Mouse (Mus musculus): ENCODE measurements around the gene Gm10799. TPM values are rescaled to one million over a fixed set of nuclear protein-coding genes. Genes with fewer than 3 reads are reported as not detected.
"Not testable (repeated sequence)": the region's sequence is repeated elsewhere in the genome, so short reads cannot be mapped to it uniquely, and the experiment has no call there.

Gene Gm10799
- polyA plus RNA-seq (2015; fragmentation: Nextera tagmentation; extraction: Ambion mirVana) = not detected in 2 replicates

DNA sequence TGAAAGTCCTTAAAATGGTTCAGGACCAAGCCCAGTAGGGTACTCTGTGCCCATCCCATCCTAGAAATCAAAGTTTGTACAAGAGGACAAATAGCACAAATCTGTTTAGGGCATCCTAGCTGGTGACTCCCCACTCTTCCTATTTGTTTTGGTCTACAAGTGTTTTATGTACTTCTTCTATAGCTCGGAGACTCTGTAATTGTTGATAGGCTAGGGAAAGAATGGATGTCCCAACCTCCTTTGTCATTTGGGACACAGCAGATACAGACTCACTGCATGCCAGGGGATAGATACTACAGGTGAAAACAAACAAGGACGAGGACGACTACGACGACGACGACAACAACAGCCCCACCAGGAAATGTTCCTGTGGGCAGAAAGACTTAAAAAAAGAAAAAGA lies at the start of gene Gm10799:
Gm10799 (minus strand) TSS at position 101 of the 400 bp plus-strand sequence.
- ATAC-seq (ENCODE audit: insufficient number of reproducible peaks, insufficient read depth, low FRiP score, low TSS enrichment, low read depth); H3K27ac ChIP-seq; H3K36me3 ChIP-seq; H3K4me1 ChIP-seq; H3K9me3 ChIP-seq; H3K4me2 ChIP-seq; H3K27me3 ChIP-seq; H3K9ac ChIP-seq; H3K4me3 ChIP-seq: not testable (repeated sequence)
- WGBS = 88% methylated on average over 7 of the region's 7 CpGs

DNA sequence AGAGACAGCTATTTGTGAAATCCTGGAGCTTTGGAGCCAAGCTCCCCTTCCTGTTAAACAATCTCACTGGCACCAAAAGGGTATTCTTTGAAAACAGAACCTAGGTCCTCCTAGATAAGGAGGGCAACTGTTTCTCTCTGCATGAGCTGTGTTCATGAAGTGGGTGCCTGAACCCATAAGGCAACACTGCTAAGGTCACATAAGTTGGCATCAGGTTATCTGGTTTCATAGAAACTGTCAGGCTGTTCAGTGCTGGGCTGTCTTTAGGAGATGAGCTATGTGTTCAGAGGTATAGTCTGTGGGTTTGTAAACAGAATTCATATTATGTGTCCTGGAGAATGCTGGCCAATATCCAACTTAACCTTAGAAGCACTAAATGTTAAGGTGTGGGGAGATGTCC lies 48.8 kb upstream of the Gm10799 start:
- not testable (repeated sequence) for ATAC-seq (ENCODE audit: insufficient number of reproducible peaks, insufficient read depth, low FRiP score, low TSS enrichment, low read depth); H3K4me2 ChIP-seq; H3K36me3 ChIP-seq; H3K4me3 ChIP-seq; H3K9ac ChIP-seq; H3K9me3 ChIP-seq; H3K27ac ChIP-seq; H3K27me3 ChIP-seq; H3K4me1 ChIP-seq

DNA sequence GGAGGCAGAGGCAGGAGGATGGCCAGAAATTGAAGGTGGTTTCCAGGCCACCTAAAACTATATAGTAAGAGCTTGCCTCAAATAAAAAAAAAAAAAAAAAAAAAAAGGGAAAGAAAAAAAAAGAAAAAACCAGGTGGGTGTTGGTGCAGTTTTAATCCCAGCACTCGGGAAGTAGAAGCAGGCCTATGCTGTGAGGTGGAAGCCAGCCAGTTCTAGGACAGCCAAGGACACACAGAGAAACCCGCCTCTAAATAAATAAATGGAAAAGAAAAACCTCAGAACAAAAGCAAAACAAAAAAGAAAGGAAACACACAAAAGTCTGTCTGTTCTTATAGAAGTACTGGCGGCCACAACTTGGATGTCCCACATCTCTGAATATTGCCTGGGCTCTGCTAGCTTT lies 46.5 kb upstream of the Gm10799 start:
- H3K9ac ChIP-seq = no peak overlapping the region
- no peak overlapping the region for H3K4me3 ChIP-seq
- H3K27ac ChIP-seq = no peak overlapping the region
- no peaks in the 10 kb centered on the region for H3K36me3 ChIP-seq
- H3K4me1 ChIP-seq = no peaks in the 10 kb centered on the region
- H3K4me2 ChIP-seq = no peak overlapping the region
- 89% methylated on average over 3 of the region's 3 CpGs for WGBS
- H3K9me3 ChIP-seq = no peaks in the 10 kb centered on the region
- no peak for ATAC-seq (ENCODE audit: insufficient number of reproducible peaks, insufficient read depth, low FRiP score, low TSS enrichment, low read depth)
- no peaks in the 10 kb centered on the region for H3K27me3 ChIP-seq

DNA sequence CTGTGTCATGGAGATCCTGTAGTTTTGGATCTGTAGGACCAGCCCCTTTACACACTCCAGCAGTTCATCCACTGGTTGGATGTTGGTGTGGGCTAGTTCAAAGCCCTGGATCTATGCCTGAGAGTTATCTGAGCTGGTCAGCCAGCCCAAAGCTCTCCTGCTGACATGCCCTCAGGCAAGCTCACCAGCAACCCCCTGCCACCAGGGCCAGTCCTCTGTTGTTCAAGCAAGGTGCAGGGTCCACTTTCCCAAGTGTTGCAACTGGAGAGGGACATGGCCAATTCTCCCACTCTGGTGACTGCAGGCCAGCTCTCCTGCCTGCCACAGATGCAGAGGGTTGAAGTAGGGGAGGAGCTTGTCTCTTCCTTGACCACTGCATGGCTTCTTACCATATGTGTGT lies 45.2 kb upstream of the Gm10799 start:
- H3K27me3 ChIP-seq; H3K27ac ChIP-seq; H3K9me3 ChIP-seq; H3K9ac ChIP-seq; H3K4me3 ChIP-seq; H3K36me3 ChIP-seq; ATAC-seq (ENCODE audit: insufficient number of reproducible peaks, insufficient read depth, low FRiP score, low TSS enrichment, low read depth); H3K4me1 ChIP-seq; H3K4me2 ChIP-seq: not testable (repeated sequence)

DNA sequence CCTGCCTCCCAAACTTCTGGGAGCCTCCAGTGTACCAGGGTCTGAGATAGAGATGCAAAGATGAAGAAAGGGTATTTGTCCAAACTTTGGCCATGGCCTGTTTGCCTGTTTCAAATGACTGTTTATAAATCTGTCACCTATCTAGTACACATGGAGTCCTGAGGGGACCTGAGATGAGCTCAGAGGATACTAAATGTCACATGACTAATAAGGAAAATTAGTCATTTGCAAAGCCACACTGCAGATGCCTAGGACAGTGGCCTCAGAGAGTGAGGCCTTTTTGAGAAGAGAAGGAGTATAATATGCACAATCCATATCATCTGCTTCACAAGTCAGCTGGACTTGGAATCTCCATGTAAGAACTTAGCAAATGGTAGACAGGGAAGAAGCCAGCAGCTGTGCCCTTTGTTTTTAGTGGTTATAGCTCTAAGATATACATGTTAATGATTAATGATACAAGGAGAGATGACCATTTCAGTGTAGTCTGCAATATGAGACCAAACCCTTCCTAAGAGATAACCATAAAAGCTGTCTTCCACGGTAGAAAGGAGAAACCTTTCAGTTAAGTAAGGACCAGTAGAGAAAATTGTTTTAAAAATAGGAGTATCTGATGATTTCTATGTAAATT lies 42.9 kb upstream of the Gm10799 start:
- not testable (repeated sequence) for ATAC-seq (ENCODE audit: insufficient number of reproducible peaks, insufficient read depth, low FRiP score, low TSS enrichment, low read depth); H3K27ac ChIP-seq; H3K4me2 ChIP-seq; H3K9me3 ChIP-seq; H3K4me3 ChIP-seq; H3K27me3 ChIP-seq; H3K4me1 ChIP-seq; H3K9ac ChIP-seq; H3K36me3 ChIP-seq
- no CpG with 5 or more reads among the region's 1 CpGs for WGBS

DNA sequence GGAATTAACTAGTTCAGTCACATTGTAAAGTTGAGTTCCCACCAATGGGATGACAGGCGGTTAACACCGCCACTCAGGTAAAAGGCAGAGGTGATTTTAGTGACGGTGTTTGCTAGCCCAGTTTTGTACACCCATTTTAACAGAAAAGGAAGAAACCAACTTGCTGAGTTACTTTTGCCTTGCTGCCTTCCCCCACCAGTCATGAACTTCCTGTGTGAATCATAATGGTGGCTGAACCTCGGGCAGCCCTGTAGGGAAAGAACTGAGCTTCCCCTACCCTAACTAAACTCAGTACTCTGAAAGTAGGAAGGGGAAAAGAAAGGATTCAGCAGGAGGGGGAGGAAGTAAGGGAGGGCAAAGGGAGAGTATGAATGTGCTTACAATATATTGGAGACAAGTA lies 41.7 kb upstream of the Gm10799 start:
- no peaks in the 10 kb centered on the region for H3K9me3 ChIP-seq
- no peak overlapping the region for H3K27ac ChIP-seq
- no peaks in the 10 kb centered on the region for H3K36me3 ChIP-seq
- WGBS = 76% methylated on average over 4 of the region's 4 CpGs
- H3K4me3 ChIP-seq = no peak overlapping the region
- H3K4me2 ChIP-seq = no peak overlapping the region
- no peak overlapping the region for H3K9ac ChIP-seq
- H3K27me3 ChIP-seq = no peaks in the 10 kb centered on the region
- no peak for ATAC-seq (ENCODE audit: insufficient number of reproducible peaks, insufficient read depth, low FRiP score, low TSS enrichment, low read depth)
- no peaks in the 10 kb centered on the region for H3K4me1 ChIP-seq

DNA sequence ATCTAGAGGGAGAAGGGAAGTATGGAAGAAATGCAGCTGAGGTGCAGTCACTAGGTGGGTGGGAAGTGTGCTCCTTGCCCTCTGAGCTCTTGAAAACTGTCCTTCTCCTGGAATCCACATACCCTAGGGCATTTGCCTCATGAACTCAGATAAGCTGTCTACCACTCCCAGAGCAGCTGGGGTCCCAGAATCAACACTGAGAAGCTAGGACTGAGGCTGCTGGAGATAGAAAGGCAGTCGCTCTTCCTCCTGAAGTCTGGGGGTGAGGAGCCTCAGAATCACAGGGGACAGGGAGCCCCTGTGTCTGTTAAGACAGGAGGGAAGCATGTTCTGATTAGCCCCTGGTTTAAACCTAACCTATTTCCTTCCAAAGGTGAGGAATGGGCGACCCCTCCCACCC lies 41.2 kb upstream of the Gm10799 start:
- H3K36me3 ChIP-seq = no peaks in the 10 kb centered on the region
- no peaks in the 10 kb centered on the region for H3K9me3 ChIP-seq
- 70% methylated on average over 2 of the region's 2 CpGs for WGBS
- no peaks in the 10 kb centered on the region for H3K4me1 ChIP-seq
- ATAC-seq (ENCODE audit: insufficient number of reproducible peaks, insufficient read depth, low FRiP score, low TSS enrichment, low read depth) = no peak
- H3K4me2 ChIP-seq = no peak overlapping the region
- no peak overlapping the region for H3K4me3 ChIP-seq
- H3K9ac ChIP-seq = no peak overlapping the region
- H3K27ac ChIP-seq = no peak overlapping the region
- no peaks in the 10 kb centered on the region for H3K27me3 ChIP-seq

DNA sequence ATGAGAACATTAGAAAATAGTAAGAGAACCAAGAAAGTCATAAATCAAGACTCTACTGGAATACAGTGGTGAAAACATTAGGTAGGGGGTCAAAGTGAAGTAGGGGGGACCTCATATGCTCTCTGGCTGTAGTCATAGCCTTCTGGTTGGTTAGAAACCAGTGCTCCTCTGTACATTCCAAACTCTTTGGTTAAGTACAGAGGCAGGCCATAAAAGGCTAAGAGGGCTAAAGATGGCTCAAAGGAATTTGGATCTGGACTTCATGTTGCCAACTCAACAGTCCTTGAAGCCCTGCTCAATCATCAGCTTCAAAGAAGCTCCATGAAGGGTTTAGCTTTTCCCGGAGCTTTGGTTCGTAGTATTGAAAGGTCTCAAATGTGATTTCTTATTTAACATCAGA lies 40.7 kb upstream of the Gm10799 start:
- H3K27ac ChIP-seq; H3K4me2 ChIP-seq; H3K4me1 ChIP-seq; H3K9me3 ChIP-seq; H3K36me3 ChIP-seq; H3K27me3 ChIP-seq; ATAC-seq (ENCODE audit: insufficient number of reproducible peaks, insufficient read depth, low FRiP score, low TSS enrichment, low read depth); H3K4me3 ChIP-seq; H3K9ac ChIP-seq: not testable (repeated sequence)
- WGBS = 88% methylated on average over 2 of the region's 2 CpGs

DNA sequence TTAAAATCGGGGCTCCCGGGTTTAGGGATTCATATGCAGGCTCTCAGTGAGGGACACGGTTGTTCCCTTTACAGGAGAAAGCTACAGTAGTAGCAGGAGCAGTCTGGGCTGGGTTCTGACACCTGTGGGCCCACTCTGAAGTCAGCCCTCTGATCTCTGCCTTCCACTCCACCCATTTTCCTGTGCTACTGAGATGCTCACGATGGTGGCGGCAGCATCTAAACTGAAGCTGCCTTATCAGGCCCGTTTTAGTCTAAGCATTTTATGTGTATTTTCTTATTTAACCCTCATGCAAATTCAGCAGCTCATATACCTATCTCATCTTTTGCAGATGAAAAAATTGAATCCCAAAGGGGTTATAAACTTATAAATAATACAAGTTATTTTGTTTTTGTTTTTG lies 36.5 kb upstream of the Gm10799 start:
- no peak overlapping the region for H3K4me2 ChIP-seq
- H3K4me3 ChIP-seq = no peak overlapping the region
- no peaks in the 10 kb centered on the region for H3K36me3 ChIP-seq
- H3K9me3 ChIP-seq = no peaks in the 10 kb centered on the region
- no peak for ATAC-seq (ENCODE audit: insufficient number of reproducible peaks, insufficient read depth, low FRiP score, low TSS enrichment, low read depth)
- H3K27ac ChIP-seq = no peak overlapping the region
- H3K9ac ChIP-seq = no peak overlapping the region
- H3K27me3 ChIP-seq = no peaks in the 10 kb centered on the region
- 83% methylated on average over 6 of the region's 6 CpGs for WGBS
- peaks cover 10% of the 10 kb centered on the region for H3K4me1 ChIP-seq

DNA sequence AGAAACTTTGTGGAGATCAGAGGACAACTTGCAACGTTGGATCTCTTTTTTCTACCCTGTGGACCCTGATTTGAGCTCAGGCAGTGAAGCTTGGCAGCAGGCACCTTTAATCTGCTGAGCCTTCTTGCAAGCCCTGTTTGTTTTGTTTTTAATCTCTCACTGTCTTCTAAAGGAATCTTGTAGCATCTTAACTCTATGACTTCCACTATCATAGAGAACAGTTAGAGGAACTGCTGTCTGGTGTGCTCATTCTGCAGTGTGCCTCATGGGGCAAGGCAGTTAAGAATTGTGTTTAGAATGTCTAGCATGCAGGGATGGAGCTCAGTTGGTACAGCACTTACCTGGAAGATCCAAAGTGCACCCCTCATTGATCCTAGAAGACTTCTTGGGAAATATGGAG lies 31.6 kb upstream of the Gm10799 start:
- WGBS = 42% methylated on average over 1 of the region's 1 CpGs
- Histone ChIP-seq H3K27me3 (no peaks in the 10 kb centered on the region), H3K27ac (no peak overlapping the region), H3K9ac (no peak overlapping the region), H3K4me1 (peaks cover 20% of the 10 kb centered on the region), H3K4me3 (no peak overlapping the region), H3K36me3 (no peaks in the 10 kb centered on the region), H3K9me3 (no peaks in the 10 kb centered on the region), H3K4me2 (no peak overlapping the region)
- no peak for ATAC-seq (ENCODE audit: insufficient number of reproducible peaks, insufficient read depth, low FRiP score, low TSS enrichment, low read depth)

DNA sequence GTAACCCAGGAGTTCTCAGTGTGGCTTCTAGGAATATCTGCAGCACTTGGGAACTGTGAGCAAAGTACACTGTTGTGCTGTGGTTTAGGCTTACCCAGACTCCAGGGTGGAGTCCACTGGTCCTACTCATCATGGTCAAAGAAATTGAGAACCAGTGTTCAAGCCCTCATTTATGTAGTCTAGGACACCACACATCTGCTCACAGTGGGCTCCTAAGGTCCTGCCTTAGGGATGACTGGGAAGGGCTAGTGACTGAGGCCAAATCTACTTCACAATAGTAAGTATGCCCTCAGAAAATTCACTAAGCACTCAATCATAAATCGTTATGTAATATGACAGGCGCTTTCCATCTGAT lies 30.9 kb upstream of the Gm10799 start:
- no peak overlapping the region for H3K9ac ChIP-seq
- H3K27me3 ChIP-seq = no peaks in the 10 kb centered on the region
- H3K36me3 ChIP-seq = no peaks in the 10 kb centered on the region
- WGBS = 86% methylated on average over 2 of the region's 2 CpGs
- H3K4me2 ChIP-seq = no peak overlapping the region
- peaks cover 20% of the 10 kb centered on the region for H3K4me1 ChIP-seq
- ATAC-seq (ENCODE audit: insufficient number of reproducible peaks, insufficient read depth, low FRiP score, low TSS enrichment, low read depth) = no peak
- no peak overlapping the region for H3K27ac ChIP-seq
- H3K9me3 ChIP-seq = no peaks in the 10 kb centered on the region
- no peak overlapping the region for H3K4me3 ChIP-seq

DNA sequence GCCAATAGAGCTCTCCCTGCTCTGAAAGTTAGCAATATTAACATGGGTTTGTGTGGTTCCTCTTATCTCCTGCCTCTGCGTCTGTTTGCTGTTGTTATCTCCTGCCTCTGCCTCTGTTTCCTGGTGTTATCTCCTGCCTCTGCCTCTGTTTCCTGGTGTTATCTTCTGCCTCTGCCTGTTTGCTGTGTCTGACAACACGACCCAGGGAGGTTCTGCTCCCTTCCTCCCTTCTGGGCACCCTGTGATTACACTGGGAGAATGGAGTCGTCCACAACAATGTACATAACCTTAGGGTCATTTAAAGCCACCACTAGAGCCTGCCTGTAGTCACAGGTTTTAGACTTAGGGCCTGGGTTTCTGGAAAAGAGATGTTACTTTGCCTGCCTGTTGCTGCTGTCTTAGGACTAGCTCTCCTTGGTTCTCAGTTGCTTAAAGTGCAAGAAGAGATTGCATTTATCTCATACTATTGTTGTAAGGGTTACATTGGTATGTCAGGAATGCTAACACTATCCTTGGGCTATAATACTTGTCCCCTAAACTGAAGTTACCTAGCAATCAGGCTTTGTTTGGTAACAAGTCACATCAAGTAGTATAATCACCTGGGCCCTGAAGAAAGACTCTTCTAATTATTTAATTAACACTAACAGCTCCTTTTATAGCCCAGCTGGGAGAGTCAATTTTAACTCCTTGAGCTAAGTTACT lies 30.3 kb upstream of the Gm10799 start:
- peaks cover 20% of the 10 kb centered on the region for H3K4me1 ChIP-seq
- no peaks in the 10 kb centered on the region for H3K36me3 ChIP-seq
- WGBS = 27% methylated on average over 3 of the region's 3 CpGs
- H3K27ac ChIP-seq = no peak overlapping the region; the same call in 1 of the 2 replicates
- H3K9me3 ChIP-seq = no peaks in the 10 kb centered on the region
- H3K27me3 ChIP-seq = no peaks in the 10 kb centered on the region
- H3K9ac ChIP-seq = no peak overlapping the region
- ATAC-seq (ENCODE audit: insufficient number of reproducible peaks, insufficient read depth, low FRiP score, low TSS enrichment, low read depth) = no peak
- H3K4me2 ChIP-seq = no peak overlapping the region
- no peak overlapping the region for H3K4me3 ChIP-seq
